Mouse (Mus musculus) c-Kit-negative CD71-positive TER-119-positive erythroid progenitor cells, embryonic 14.5 days (primary cell): ENCODE results near the gene Usp6nl.
A peak's percentile ranks its signal among the peaks of the same experiment; 100 is the strongest.

Experiments used
- DNase-seq: peaks from one replicate; pipeline ENCODE4 v3.0.0-alpha.2; 2013; ENCODE audit warnings: low read depth, low spot score

Gene Usp6nl

GRCm38 (mm10) chr2:6467318-6467717, 144.9 kb downstream of the Usp6nl start:
- DNase-seq: no peak

GRCm38 (mm10) chr2:6469164-6469563, 146.7 kb downstream of the Usp6nl start:
- peak; percentile 53 for DNase-seq

- DNase-seq: no peak
Observed at GRCm38 (mm10) chr2:6471110-6471611, 148.7 kb downstream of the Usp6nl start.

GRCm38 (mm10) chr2:6473829-6474228, 151.4 kb downstream of the Usp6nl start:
- DNase-seq: no peak

GRCm38 (mm10) chr2:6477884-6478283, 155.4 kb downstream of the Usp6nl start:
- DNase-seq: no peak

GRCm38 (mm10) chr2:6478361-6478965, 156.0 kb downstream of the Usp6nl start:
- no peak for DNase-seq

GRCm38 (mm10) chr2:6478966-6479391, 156.5 kb downstream of the Usp6nl start:
- no peak for DNase-seq

GRCm38 (mm10) chr2:6479620-6480019, 157.2 kb downstream of the Usp6nl start:
- DNase-seq: no peak

- DNase-seq: no peak
Observed at GRCm38 (mm10) chr2:6481966-6482365, 159.5 kb downstream of the Usp6nl start.

GRCm38 (mm10) chr2:6482411-6482810, 159.9 kb downstream of the Usp6nl start:
- DNase-seq: no peak

GRCm38 (mm10) chr2:6483081-6483992, 160.9 kb downstream of the Usp6nl start:
- DNase-seq: no peak

- no peak for DNase-seq
Observed at GRCm38 (mm10) chr2:6484179-6484578, 161.7 kb downstream of the Usp6nl start.

GRCm38 (mm10) chr2:6487566-6488488, 165.4 kb downstream of the Usp6nl start:
- no peak for DNase-seq

GRCm38 (mm10) chr2:6488489-6489056, 166.1 kb downstream of the Usp6nl start:
- DNase-seq: no peak

- no peak for DNase-seq
Observed at GRCm38 (mm10) chr2:6490076-6490475, 167.6 kb downstream of the Usp6nl start.

- DNase-seq: no peak
Observed at GRCm38 (mm10) chr2:6490870-6491269, 168.4 kb downstream of the Usp6nl start.

GRCm38 (mm10) chr2:6493886-6494285, 171.4 kb downstream of the Usp6nl start:
- no peak for DNase-seq
